Mouse (Mus musculus) ZHBTc4 (cell line): ENCODE results near the gene Hoxa3.

Experiments used
- DNase-seq: peaks from one replicate; pipeline ENCODE4 v3.0.0-alpha.2; 2011; ENCODE audit warnings: low read depth, low spot score

Hoxa3 gene

DNA sequence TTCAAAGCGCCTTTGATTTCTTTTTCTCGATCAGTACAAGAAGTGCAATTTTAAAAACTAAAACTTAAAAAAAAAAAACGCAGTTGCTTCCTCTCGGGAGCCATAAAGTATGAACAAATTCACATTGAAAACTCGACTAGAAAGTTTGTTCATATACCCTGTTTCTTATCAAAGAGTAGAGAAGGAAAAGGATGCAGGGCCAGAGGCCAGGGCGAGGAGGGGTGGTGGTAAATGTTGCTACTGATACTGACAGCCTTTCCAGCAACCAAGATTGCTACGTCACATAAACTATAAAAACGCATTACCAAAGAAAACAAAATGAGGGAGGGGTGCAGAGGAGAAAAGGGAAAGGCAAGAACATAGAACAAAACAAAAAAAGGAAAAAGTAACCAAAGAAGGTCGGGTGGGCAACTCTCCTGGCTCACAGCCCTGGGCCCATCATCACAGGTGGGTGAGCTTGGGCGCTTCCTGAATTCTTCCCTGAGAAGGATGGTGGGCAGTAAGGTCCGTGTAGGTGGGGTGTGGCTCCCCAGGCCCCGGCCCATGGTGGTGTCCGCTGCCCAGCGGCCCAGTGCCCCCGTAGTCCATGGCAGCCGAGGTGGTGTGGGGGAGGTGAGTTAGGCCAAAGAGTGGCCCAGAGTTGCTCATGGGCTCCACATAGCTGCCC, 43.5 kb downstream of the Hoxa3 start:
- no peak for DNase-seq

DNA sequence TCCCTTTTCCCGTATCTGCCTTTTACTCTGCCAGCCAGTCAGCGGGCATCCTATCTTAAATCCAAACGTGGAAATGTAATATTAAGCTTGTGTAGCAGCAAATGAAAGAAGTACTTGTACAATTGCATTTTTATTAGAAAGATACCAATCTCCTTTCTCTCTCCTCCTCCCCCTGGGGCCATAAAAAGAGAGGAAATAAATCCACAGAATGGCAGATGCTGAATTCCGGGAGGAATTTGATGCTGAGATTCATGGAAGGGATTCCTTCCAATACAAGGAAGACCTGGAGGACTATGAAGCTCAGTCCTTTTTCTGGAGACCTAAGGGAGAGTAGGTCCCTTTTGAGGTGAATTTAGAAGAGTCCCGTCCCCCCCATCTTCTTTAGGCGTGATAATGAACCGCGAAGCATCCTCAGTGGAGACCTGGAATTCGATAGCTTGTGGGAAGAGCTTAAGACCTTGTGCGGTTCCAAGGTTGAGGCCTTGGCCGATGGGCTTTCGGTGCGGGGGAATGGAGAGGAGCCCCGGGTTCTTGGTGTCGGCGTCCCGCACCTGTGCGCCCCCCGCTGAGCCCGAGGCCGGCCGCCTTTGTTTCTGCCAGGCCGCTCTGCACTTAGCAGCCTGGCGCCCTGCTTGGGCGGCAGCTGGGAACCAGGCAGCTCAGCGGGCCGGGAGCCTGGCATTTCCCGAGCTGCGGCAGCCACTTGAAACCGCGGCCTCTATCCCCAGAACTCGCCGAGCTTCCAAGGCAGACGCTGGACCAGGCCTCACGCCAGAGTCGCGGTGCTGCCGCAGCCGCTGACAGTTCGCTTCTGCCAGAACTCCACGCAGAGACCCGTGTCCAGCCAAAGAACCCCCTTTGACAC, 44.7 kb downstream of the Hoxa3 start:
- DNase-seq: peak; percentile 59

DNA sequence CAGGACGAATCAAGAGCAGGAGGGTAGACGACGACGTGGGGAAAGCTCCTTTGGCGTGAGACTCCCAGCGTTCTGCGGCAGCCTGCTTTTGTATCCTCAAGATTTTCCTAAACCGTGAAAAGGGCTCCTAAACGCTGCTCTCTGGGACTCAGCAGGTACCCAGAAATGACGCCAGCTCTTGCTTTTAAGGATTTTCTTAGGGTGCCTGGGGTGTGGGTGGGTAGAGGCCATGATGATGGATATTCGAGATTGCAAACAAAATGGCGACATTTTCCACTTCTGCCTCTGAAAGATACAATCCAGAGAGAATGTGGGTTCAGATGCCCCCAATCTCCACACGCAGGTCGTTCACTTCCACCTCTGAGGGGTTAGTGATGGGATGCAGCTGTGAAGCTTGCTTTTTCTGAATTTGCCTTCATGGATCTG, 45.4 kb downstream of the Hoxa3 start:
- DNase-seq: no peak

DNA sequence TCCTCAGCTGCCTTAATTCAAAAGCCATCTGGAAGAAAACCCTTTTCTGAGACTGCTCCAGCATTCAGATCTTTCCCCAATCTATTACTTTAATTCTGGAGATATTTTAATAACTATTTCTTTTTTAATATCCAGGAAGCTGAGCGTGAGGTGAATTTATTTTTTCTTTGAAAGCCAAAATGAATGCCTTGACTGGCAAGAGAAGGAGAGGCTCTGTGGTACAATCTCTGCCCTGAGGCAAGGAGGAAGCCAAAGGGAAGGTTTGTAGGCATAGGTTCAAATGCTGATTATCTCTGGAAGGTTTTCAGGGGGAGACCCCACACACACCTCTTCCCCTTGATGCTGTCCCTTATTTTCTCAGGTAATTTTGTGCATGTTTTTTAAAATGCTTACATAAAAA, 46.0 kb downstream of the Hoxa3 start:
- no peak for DNase-seq

DNA sequence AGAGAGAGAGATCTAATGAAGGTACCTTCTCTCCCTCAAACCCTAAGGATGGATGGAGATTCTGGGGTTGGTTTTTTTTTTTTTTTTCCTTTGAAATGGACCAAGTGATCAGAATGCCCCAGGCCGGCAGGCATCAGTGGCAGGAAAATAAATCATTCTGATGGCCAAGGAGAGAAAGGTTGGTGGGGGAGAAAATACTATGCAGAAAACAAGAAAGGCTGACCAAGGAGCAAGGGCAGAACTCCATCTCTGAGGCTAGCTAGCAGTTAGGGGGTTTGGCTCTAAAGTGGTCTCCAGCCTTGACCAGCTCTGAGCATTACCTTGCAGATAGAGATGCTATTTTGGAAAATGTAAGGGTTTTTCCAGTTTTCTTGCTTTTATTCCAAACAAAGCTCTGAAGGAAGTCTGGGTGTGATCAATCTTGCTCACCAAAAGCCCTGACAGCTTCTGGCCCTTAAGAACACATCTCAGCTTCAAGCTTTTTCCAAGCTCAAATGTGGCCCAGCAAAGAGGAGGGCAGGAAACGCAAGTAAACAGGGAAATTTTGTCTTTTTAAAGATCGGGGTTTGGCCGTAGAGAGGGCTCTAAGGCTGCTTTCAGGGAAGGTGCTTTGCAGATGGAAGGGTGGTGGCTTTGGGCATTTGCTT, 46.6 kb downstream of the Hoxa3 start:
- DNase-seq: no peak

DNA sequence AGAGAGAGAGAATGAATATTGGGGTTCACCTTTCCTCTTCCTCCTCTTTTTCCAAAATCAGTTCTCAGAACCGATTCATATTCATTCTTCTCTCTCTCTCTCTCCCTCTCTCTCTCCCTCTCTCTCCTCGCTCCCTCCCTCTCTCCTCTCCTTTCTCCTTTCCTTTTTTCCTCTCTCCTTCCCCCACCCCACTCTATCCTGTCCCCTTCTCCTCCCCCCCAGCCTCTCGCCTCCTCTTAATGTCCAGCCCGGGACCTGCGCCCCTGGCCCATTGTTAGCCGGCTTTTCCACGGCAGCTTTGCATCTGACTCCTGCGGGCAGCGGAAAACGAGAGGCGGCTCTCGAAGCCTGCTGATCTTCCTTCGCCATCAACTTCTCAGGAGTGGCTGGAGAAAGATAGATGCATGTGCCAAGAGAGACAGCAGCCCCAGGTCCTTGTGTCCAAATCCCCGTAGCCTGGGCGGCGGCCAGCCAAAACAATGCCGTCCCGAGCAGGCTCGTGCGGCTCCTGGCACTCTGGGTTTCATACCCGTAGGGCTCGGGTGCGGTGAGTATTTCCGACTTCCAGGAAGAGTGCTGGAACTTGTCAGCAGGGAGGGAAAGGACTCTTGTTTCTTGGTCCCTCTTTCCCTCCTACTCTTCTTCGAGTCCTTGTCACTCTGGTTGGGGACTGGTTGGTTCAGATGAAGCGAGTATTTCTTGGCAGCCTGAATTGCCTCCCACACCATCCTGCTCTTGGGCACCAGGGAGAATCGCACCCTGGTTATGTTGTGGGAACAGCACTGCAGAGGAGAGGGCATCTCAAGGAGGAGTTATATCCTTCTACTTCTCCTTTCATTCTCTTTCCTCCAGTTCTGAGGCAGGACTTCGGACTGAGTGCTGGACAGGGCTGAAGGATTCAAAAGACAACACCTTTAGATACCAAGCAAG, 47.4 kb downstream of the Hoxa3 start:
- DNase-seq: peak; percentile 49

DNA sequence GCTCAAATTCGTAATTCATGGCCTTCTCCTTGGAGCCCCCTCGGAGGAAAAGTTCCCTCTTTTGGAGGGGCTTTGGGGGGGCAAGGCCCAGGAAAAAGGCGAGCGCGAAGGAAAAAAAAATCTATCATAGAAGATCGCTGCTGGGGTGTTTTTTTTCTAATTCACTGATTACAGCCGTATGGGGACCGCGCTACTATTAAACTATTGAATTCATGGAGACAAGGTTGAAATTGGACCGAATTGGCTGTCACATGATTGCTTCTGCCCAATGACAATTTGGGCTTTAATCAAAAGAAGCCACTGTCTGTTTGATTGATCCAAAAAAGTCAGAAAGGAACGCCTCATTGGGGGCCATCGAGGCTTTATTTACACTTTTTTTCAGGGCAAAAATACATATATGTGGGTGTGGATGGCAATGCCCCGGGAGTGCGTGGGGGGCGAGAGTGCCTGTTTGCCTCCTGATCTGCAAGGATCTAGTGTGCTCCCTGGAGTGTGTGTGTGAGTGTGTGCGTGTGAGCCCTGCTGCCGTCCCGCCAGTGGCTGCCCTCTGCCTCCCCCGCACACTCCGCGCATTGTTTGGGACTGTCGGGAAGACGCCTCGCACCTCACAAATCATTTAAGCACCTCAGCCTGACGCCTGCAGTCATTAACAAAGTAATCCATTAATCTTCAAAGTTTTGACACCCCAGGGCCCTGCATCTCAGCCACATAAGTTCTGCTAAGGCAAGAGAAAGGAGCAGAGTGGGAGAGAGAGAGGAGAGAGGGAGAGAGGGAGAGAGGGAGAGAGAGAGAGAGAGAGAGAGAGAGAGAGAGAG, 48.3 kb downstream of the Hoxa3 start, which contains the start of gene Hoxa2:
Hoxa2 (minus strand) TSS at position 206 of the 815 bp plus-strand sequence.
- no peak for DNase-seq

DNA sequence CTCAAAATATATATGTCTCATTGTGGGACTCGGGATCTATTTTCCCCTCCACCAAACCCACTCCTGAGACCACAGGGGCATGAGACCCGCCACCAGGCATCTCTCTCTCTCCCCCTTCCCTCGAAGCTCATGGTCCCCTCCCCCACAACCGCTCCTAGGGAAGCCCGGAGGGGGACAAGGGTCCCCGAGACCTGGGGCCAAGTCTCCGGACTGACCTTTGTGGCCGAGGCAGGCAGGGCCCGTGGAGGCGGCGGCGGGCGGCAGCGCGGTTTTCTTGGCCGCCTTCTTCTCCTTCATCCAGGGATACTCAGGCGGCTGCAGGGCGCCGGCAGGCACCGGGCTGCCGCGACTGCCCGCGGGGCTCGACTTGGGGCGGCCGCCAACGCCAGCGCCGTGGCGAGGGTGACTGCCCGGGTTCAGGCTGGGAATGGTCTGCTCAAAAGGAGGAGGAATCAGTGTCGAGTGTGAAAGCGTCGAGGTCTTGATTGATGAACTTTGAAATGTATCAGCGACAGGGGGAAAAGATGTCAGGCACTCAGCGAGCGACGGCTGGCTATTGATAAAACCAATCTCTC, 49.0 kb downstream of the Hoxa3 start:
- DNase-seq: no peak

DNA sequence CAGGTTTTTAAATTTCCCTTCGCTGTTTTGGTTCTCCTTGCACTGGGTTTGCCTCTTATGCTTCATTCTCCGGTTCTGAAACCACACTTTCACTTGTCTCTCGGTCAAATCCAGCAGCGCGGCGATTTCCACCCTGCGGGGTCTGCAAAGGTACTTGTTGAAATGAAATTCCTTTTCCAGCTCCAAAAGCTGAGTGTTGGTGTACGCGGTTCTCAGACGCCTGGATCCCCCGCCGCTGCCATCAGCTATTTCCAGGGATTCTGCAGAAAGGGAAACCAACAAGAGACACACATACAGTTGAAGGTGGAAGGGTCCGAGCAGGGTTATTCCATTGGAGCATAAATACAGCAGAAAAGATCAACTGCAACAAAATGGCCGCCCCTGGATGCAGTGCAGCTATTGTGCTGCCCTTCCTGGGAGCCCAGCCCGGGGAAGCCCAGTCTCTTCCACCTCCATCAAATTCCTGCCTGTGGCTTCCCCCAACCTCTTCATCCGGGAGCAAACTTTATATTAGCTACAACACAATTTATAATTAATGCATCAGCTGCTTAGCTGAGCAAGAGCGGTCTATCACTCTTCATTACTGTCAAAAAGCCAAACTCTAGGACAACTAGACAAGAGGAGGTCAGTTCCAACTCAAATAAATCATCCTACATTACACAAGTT, 49.6 kb downstream of the Hoxa3 start:
- no peak for DNase-seq

DNA sequence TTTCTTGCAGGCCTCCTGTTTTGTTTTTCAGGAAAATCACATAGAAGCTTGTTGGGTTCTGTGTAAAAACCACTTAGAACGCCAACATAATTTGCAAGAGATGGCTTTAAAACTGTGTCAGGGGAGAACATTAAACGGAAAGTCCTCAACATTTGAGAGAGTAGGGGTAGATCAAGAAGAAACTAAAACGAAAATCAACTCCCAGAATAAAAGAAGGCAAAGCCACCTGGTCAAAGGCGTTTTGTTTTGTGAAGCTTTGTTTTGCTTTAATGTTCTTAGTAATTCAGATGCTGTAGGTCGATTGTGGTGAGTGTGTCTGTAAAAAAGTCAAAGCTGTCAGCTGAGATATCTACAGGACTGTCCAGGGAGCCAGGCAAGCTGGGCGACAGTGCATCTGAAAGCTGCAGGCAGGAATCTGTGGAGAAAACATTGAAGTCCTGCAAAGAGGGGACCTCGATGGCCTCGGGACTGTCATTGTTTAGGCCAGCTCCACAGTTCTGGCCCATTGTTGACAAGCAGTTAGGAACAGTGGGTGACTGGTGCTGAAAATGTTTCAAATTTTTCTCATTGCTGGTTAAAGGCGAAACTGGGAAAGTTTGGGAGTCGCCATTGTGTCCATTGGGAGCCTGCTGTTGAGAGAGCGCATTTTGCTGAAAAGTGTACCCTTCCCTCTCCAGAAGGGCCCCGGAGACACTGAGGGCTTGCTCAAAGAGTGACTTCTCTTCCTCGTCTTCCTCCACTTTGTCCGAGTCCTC, 50.3 kb downstream of the Hoxa3 start:
- no peak for DNase-seq

DNA sequence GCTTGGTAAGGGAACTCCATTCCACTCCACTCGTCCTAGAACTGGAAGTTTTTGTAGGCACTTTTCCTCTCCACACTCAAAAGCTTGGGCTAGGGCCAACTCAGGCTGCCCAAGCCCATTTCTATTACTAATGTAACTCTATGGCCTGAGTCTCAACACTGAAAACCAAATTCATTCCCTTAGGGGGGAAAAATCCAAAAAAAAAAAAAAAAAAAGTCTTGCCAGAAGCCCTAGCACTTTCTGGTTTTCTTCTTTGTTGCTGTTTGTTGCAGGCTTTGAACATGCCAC, 51.1 kb downstream of the Hoxa3 start:
- DNase-seq: no peak

DNA sequence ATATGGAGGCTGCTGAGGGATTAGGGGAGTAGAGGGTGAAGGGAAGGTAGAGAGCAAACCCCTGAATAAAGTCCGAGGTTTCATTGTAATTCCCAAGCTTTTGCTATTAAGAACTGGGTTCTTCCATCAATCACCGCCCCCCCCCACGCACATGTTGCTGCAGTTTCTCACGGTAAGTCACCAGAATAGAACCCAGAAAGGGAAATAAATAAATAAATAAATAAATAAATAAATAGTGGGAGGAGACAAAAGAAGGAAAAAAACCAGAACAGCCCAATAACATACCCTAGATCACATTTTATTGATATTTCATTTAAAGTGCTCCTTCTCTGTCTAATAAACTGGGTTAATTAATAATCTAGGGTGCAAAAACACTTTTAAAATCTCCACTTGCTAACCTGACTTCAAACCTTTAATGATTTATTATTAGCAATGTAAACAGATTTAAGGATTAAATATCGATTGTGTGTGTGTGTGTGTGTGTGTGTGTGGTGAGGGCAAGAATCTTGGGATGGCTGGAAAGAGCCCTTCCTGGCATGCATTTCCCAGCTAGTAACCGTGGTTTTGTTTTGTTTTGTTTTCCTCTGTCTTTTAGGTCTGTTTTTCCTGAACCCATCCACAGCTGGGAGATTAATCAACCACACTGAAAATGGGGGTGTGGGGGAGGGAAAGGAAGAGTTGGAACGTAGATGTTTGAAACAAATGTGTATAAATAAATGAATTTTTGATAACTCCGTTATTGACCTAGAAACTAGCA, 51.6 kb downstream of the Hoxa3 start:
- no peak for DNase-seq

DNA sequence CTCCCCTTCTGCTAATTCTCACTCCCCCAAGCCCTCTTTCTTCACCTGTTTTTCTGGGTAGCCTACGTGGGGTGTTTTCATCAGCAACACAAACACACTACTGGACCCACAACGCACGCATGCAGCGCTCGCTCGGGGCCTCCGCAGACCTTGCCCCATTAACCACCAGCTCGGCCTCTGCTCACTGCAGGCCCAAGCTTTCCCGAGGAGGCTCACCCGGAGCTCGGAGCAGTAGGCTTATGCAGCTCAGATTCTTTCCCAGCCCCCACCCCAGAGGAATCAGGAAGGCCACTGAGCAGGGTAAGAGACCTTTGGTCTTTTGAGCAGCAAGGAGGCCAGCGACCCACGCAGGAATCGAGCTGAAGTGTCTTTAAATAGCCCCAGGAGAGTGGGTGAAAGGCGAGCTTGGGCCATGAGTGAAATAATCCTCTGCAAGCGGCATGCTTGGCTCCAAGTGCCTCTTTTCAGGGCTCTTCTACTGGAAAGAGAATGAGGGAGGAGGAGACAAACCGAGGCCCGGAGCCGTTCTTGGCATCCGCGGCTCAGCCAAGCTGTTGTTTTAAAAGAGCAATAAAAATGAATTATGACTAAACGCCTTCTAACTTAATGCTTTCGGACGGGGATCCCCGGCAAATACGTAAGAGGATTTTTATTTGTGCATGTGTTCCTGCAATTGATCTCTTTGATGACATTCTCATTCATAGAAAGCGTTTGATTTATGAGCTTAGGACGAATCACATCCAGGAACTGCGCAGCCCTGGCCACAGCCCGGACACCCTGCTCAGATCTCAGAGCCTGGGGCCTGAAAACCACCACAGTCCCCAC, 52.4 kb downstream of the Hoxa3 start:
- no peak for DNase-seq

DNA sequence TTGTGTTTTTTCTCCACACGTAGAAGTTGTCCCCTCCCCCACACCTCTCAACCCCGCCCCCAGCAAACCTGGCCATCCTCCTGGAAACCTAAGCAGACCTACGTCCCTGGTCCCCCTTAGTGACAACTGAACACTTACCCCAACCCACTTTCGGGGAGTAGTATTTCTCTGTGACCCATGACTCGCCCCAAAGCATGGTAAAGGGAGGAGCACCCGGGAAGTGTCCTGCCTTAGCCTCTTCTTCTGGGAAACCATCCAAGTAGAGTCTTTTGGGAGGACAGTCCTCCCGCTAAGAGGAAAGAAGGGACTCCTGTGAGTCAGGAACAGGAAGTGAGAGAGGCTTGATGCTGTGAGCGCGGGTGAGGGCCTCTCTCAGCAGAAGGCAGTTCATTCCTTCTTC, 53.2 kb downstream of the Hoxa3 start:
- no peak for DNase-seq

DNA sequence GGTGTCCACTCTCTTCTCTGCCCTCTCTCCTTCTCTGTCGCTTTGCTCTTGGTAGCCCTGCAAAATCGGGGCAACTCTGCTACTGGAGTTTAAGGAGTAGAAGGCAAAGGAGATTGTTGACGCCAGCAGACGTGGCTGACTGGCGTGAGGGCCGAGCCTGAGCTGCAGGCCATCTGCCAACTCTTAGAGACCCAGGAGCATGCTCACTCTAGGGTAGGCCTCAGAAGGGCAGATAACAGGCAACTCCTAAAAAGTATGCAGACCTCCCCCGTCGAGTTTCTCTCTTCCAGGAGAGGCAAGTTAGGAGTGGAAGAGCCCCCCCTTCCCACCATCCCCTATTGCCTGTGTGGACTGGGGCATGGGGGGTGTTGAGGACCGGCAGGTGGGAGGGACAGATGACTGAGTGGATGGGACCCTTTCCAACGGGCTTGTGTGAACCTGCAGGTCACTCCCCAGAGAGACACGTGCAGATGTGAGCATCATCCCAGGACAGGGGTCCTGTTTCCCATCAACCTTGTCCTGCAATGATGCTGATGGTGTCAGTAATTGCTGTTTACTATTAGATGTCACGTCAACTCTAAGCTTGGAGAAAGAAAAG, 53.9 kb downstream of the Hoxa3 start:
- DNase-seq: no peak

DNA sequence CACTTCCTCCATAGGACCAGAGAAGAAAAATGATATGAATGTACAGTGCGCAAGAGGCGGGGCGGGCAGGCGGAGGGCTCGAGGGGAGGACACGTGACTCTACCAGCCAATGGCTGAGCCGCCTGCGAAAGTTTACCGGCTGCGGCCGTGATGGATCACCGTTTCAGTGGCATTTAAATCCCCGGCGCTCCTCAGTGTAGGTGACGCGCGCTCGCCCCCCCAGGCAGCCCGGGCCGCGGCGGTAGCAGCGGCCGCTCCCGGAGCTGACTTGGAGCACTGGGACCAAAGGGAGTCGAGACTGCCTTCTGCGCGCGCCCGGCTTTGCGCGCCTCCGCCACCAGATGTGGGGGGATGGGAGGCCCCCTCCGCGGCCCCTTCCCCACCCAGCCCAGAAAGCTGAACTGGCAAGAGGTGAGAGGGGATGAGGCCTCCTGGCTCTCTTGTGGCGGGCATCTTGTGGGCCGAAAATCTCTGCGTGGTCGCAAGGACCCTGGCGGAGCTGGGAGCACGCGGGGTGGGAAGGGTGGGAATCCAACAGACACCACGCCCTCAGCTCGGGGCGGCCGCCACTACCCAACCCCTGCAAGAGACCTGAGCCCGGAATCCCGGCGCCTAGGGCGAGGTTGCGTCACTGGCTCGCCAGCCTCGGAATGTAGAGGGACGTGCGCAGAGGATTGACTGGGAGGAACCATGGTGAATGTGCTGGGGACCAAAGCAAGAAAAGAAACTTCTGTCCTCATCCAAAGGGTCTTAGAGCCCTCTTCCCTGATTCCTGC, 54.7 kb downstream of the Hoxa3 start, which contains the start of gene Hoxa1:
Hoxa1 (minus strand) TSS at position 42 of the 776 bp plus-strand sequence.
- DNase-seq: peak; percentile 97
